Mouse (Mus musculus): Measurements from ENCODE around the gene Thra. TPM values are rescaled to one million over a fixed set of nuclear protein-coding genes. Genes with fewer than 3 reads are reported as not detected.

The Thra gene
- 60.7 and 63.8 TPM in 2 replicates for polyA plus RNA-seq (2014; fragmentation: Nextera tagmentation; extraction: Ambion mirVana)

GRCm38 (mm10) chr11:98740393-98741050 is at the start of gene Thra:
TSS of gene Thra (plus strand) at chr11:98740638.
- peak; percentile 71 for ATAC-seq (replicated peaks; ENCODE audit: low FRiP score, low TSS enrichment, low read depth)
- H3K4me1 ChIP-seq (replicated peaks; ENCODE audit: control insufficient read depth, insufficient read depth, low read length) = peaks cover 41% of the 10 kb centered on the region
- peak within 1 kb of the TSS; percentile 96 for H3K4me3 ChIP-seq (ENCODE audit: low read depth, low read length)
- H3K27me3 ChIP-seq (replicated peaks; ENCODE audit: control insufficient read depth, insufficient read depth, low read length) = no peaks in the 10 kb centered on the region
- H3K36me3 ChIP-seq (ENCODE audit: control insufficient read depth, insufficient read depth, low read length) = no peaks in the 10 kb centered on the region; the same call in 1 of the 2 replicates
- H3K4me2 ChIP-seq (ENCODE audit: low read length) = peak within 1 kb of the TSS; percentile 88
- no peaks in the 10 kb centered on the region for H3K9me3 ChIP-seq (ENCODE audit: control insufficient read depth, low read length)
- DNase-seq (ENCODE audit: low spot score) = peak; percentile 87
- H3K27ac ChIP-seq (ENCODE audit: low read depth) = peak within 1 kb of the TSS; percentile 94
- under 1% methylated on average over 22 of the region's 22 CpGs for WGBS
- H3K9ac ChIP-seq (ENCODE audit: low read length) = peak within 1 kb of the TSS; percentile 94

GRCm38 (mm10) chr11:98693201-98693600 is 47.2 kb upstream of the Thra start:
- Histone ChIP-seq H3K9ac (ENCODE audit: low read length) (no peak overlapping the region), H3K27ac (ENCODE audit: low read depth) (no peak overlapping the region), H3K4me2 (ENCODE audit: low read length) (no peak overlapping the region), H3K36me3 (ENCODE audit: control insufficient read depth, insufficient read depth, low read length) (peaks cover 79% of the 10 kb centered on the region), H3K4me3 (ENCODE audit: low read depth, low read length) (no peak overlapping the region), H3K9me3 (ENCODE audit: control insufficient read depth, low read length) (no peaks in the 10 kb centered on the region), H3K27me3 (replicated peaks; ENCODE audit: control insufficient read depth, insufficient read depth, low read length) (no peaks in the 10 kb centered on the region), H3K4me1 (replicated peaks; ENCODE audit: control insufficient read depth, insufficient read depth, low read length) (no peaks in the 10 kb centered on the region)
- ATAC-seq (replicated peaks; ENCODE audit: low FRiP score, low TSS enrichment, low read depth) (no peak), DNase-seq (ENCODE audit: low spot score) (no peak)
- 74% methylated on average over 13 of the region's 13 CpGs for WGBS

GRCm38 (mm10) chr11:98693746-98694145 is 46.7 kb upstream of the Thra start:
- H3K4me1 ChIP-seq (replicated peaks; ENCODE audit: control insufficient read depth, insufficient read depth, low read length) = no peaks in the 10 kb centered on the region
- DNase-seq (ENCODE audit: low spot score) (no peak), ATAC-seq (replicated peaks; ENCODE audit: low FRiP score, low TSS enrichment, low read depth) (no peak)
- H3K27ac ChIP-seq (ENCODE audit: low read depth) = no peak overlapping the region
- WGBS = 86% methylated on average over 9 of the region's 9 CpGs
- H3K4me3 ChIP-seq (ENCODE audit: low read depth, low read length) = no peak overlapping the region
- H3K36me3 ChIP-seq (ENCODE audit: control insufficient read depth, insufficient read depth, low read length) = peaks cover 75% of the 10 kb centered on the region
- H3K9ac ChIP-seq (ENCODE audit: low read length) = no peak overlapping the region
- no peak overlapping the region for H3K4me2 ChIP-seq (ENCODE audit: low read length)
- no peaks in the 10 kb centered on the region for H3K27me3 ChIP-seq (replicated peaks; ENCODE audit: control insufficient read depth, insufficient read depth, low read length)
- no peaks in the 10 kb centered on the region for H3K9me3 ChIP-seq (ENCODE audit: control insufficient read depth, low read length)

GRCm38 (mm10) chr11:98694301-98694700 is 46.1 kb upstream of the Thra start:
- DNase-seq (ENCODE audit: low spot score) (no peak), ATAC-seq (replicated peaks; ENCODE audit: low FRiP score, low TSS enrichment, low read depth) (no peak)
- H3K4me2 ChIP-seq (ENCODE audit: low read length) = no peak overlapping the region
- no peak overlapping the region for H3K27ac ChIP-seq (ENCODE audit: low read depth)
- H3K4me3 ChIP-seq (ENCODE audit: low read depth, low read length) = no peak overlapping the region
- H3K27me3 ChIP-seq (replicated peaks; ENCODE audit: control insufficient read depth, insufficient read depth, low read length) = no peaks in the 10 kb centered on the region
- no peaks in the 10 kb centered on the region for H3K9me3 ChIP-seq (ENCODE audit: control insufficient read depth, low read length)
- WGBS = 84% methylated on average over 9 of the region's 9 CpGs
- no peaks in the 10 kb centered on the region for H3K4me1 ChIP-seq (replicated peaks; ENCODE audit: control insufficient read depth, insufficient read depth, low read length)
- H3K9ac ChIP-seq (ENCODE audit: low read length) = no peak overlapping the region
- peaks cover 72% of the 10 kb centered on the region for H3K36me3 ChIP-seq (ENCODE audit: control insufficient read depth, insufficient read depth, low read length)

- H3K27me3 ChIP-seq (replicated peaks; ENCODE audit: control insufficient read depth, insufficient read depth, low read length) = no peaks in the 10 kb centered on the region
- ATAC-seq (replicated peaks; ENCODE audit: low FRiP score, low TSS enrichment, low read depth) (no peak), DNase-seq (ENCODE audit: low spot score) (no peak)
- peaks cover 61% of the 10 kb centered on the region for H3K36me3 ChIP-seq (ENCODE audit: control insufficient read depth, insufficient read depth, low read length)
- H3K4me1 ChIP-seq (replicated peaks; ENCODE audit: control insufficient read depth, insufficient read depth, low read length) = no peaks in the 10 kb centered on the region
- H3K4me3 ChIP-seq (ENCODE audit: low read depth, low read length) = no peak overlapping the region
- H3K27ac ChIP-seq (ENCODE audit: low read depth) = no peak overlapping the region
- H3K4me2 ChIP-seq (ENCODE audit: low read length) = no peak overlapping the region
- no peaks in the 10 kb centered on the region for H3K9me3 ChIP-seq (ENCODE audit: control insufficient read depth, low read length)
- 70% methylated on average over 14 of the region's 14 CpGs for WGBS
- no peak overlapping the region for H3K9ac ChIP-seq (ENCODE audit: low read length)
Measured at GRCm38 (mm10) chr11:98695408-98695807, 45.0 kb upstream of the Thra start.

GRCm38 (mm10) chr11:98696454-98697216 is 43.8 kb upstream of the Thra start:
- ATAC-seq (replicated peaks; ENCODE audit: low FRiP score, low TSS enrichment, low read depth) = no peak
- no peak overlapping the region for H3K4me3 ChIP-seq (ENCODE audit: low read depth, low read length)
- H3K9me3 ChIP-seq (ENCODE audit: control insufficient read depth, low read length) = no peaks in the 10 kb centered on the region
- DNase-seq (ENCODE audit: low spot score) = no peak
- no peak overlapping the region for H3K4me2 ChIP-seq (ENCODE audit: low read length)
- no peaks in the 10 kb centered on the region for H3K27me3 ChIP-seq (replicated peaks; ENCODE audit: control insufficient read depth, insufficient read depth, low read length)
- 86% methylated on average over 14 of the region's 14 CpGs for WGBS
- H3K4me1 ChIP-seq (replicated peaks; ENCODE audit: control insufficient read depth, insufficient read depth, low read length) = no peaks in the 10 kb centered on the region
- H3K36me3 ChIP-seq (ENCODE audit: control insufficient read depth, insufficient read depth, low read length) = peaks cover 49% of the 10 kb centered on the region
- H3K27ac ChIP-seq (ENCODE audit: low read depth) = no peak overlapping the region
- H3K9ac ChIP-seq (ENCODE audit: low read length) = no peak overlapping the region

- no peaks in the 10 kb centered on the region for H3K27me3 ChIP-seq (replicated peaks; ENCODE audit: control insufficient read depth, insufficient read depth, low read length)
- 89% methylated on average over 12 of the region's 12 CpGs for WGBS
- no peak overlapping the region for H3K4me2 ChIP-seq (ENCODE audit: low read length)
- H3K36me3 ChIP-seq (ENCODE audit: control insufficient read depth, insufficient read depth, low read length) = peaks cover 43% of the 10 kb centered on the region
- no peaks in the 10 kb centered on the region for H3K9me3 ChIP-seq (ENCODE audit: control insufficient read depth, low read length)
- ATAC-seq (replicated peaks; ENCODE audit: low FRiP score, low TSS enrichment, low read depth) (no peak), DNase-seq (ENCODE audit: low spot score) (no peak)
- H3K4me1 ChIP-seq (replicated peaks; ENCODE audit: control insufficient read depth, insufficient read depth, low read length) = no peaks in the 10 kb centered on the region
- no peak overlapping the region for H3K4me3 ChIP-seq (ENCODE audit: low read depth, low read length)
- no peak overlapping the region for H3K9ac ChIP-seq (ENCODE audit: low read length)
- H3K27ac ChIP-seq (ENCODE audit: low read depth) = no peak overlapping the region
Measured at GRCm38 (mm10) chr11:98697225-98697624, 43.2 kb upstream of the Thra start.

- H3K36me3 ChIP-seq (ENCODE audit: control insufficient read depth, insufficient read depth, low read length) = peaks cover 25% of the 10 kb centered on the region
- H3K4me1 ChIP-seq (replicated peaks; ENCODE audit: control insufficient read depth, insufficient read depth, low read length) = no peaks in the 10 kb centered on the region
- H3K27ac ChIP-seq (ENCODE audit: low read depth) = no peak overlapping the region
- no peaks in the 10 kb centered on the region for H3K9me3 ChIP-seq (ENCODE audit: control insufficient read depth, low read length)
- ATAC-seq (replicated peaks; ENCODE audit: low FRiP score, low TSS enrichment, low read depth) = no peak
- no peak overlapping the region for H3K4me2 ChIP-seq (ENCODE audit: low read length)
- H3K9ac ChIP-seq (ENCODE audit: low read length) = no peak overlapping the region
- H3K27me3 ChIP-seq (replicated peaks; ENCODE audit: control insufficient read depth, insufficient read depth, low read length) = no peaks in the 10 kb centered on the region
- H3K4me3 ChIP-seq (ENCODE audit: low read depth, low read length) = no peak overlapping the region
- no peak for DNase-seq (ENCODE audit: low spot score)
- 85% methylated on average over 16 of the region's 16 CpGs for WGBS
Measured at GRCm38 (mm10) chr11:98698849-98699640, 41.4 kb upstream of the Thra start.

All from intestine, embryonic 14.5 days (tissue).